Mouse (Mus musculus) MEL (cell line): ENCODE measurements around the gene Zic2. TPM values are rescaled to one million over a fixed set of nuclear protein-coding genes. Genes with fewer than 3 reads are reported as not detected.

ENCODE experiments used
- DNase-seq: peaks from one replicate; pipeline ENCODE4 v3.0.0; 2011; ENCODE audit warnings: low read depth, low spot score
- H3K27ac ChIP-seq: 2 replicates; pipeline ENCODE4 v1.5.1; 2012; ENCODE audit warnings: low read depth, mild to moderate bottlenecking, control low read depth, low read length, moderate library complexity; ENCODE audit not compliant: control insufficient read depth
- H3K27me3 ChIP-seq, 2 experiments: fragments of 150-350 bp in 1 of 2; sonication (generic) in 1 of 2; 2 replicates each; pipeline ENCODE4 v1.6.1; 2012; ENCODE audit warnings: low read length in 2 of 2, mild to moderate bottlenecking in 2 of 2, improper control_type of control experiment in 1 of 2, moderate library complexity in 1 of 2; ENCODE audit not compliant: insufficient read depth in 2 of 2, control insufficient read depth in 1 of 2
- H3K36me3 ChIP-seq, 2 experiments: 2 replicates each; pipeline ENCODE4 v1.6.1; 2012 to 2014; ENCODE audit warnings: low read length in 2 of 2, improper control_type of control experiment in 1 of 2, inconsistent platforms in 1 of 2, mild to moderate bottlenecking in 1 of 2; ENCODE audit not compliant: insufficient read depth in 2 of 2, control insufficient read depth in 1 of 2
- H3K4me1 ChIP-seq, 2 experiments: fragments of 150-350 bp in 1 of 2; sonication (generic) in 1 of 2; 2 replicates each; pipeline ENCODE4 v1.6.1; 2012; ENCODE audit warnings: low read length in 2 of 2, improper control_type of control experiment in 1 of 2, mild to moderate bottlenecking in 1 of 2; ENCODE audit not compliant: insufficient read depth in 2 of 2, control insufficient read depth in 1 of 2
- H3K4me3 ChIP-seq, 2 experiments: fragments of 150-350 bp in 1 of 2; sonication (generic) in 1 of 2; 2 replicates each; pipeline ENCODE4 v1.5.1; 2012; ENCODE audit warnings: low read depth in 2 of 2, low read length in 2 of 2, mild to moderate bottlenecking in 2 of 2, moderate library complexity in 2 of 2, control low read depth in 1 of 2, improper control_type of control experiment in 1 of 2; ENCODE audit not compliant: control insufficient read depth in 1 of 2, insufficient read depth in 1 of 2
- H3K79me2 ChIP-seq: 2 replicates; pipeline ENCODE4 v1.6.1; 2012; ENCODE audit warnings: mild to moderate bottlenecking, low read length, moderate library complexity; ENCODE audit not compliant: control insufficient read depth, poor library complexity, insufficient read depth
- H3K9ac ChIP-seq: 2 replicates; pipeline ENCODE4 v1.6.1; 2012; ENCODE audit warnings: low read depth, mild to moderate bottlenecking, control low read depth, low read length, moderate library complexity; ENCODE audit not compliant: control insufficient read depth, poor library complexity, severe bottlenecking
- H3K9me3 ChIP-seq: fragments of 150-350 bp; sonication (generic); replicated peaks from 2 replicates; pipeline ENCODE4 v1.6.1; 2012; ENCODE audit warnings: mild to moderate bottlenecking, low read length, improper control_type of control experiment, moderate library complexity; ENCODE audit not compliant: insufficient read depth
- CTCF ChIP-seq, 3 experiments: IDR thresholded peaks in 2 of 3; conservative IDR thresholded peaks in 1 of 3; 2 replicates each; pipeline ENCODE4 v1.5.1; 2011 to 2012; ENCODE audit warnings: low read length in 3 of 3, low read depth in 2 of 3, mild to moderate bottlenecking in 2 of 3, improper control_type of control experiment in 1 of 3, inconsistent platforms in 1 of 3, mixed read lengths in 1 of 3, moderate library complexity in 1 of 3; ENCODE audit not compliant: control insufficient read depth in 1 of 3, insufficient read depth in 1 of 3, poor library complexity in 1 of 3, severe bottlenecking in 1 of 3
- E2F4 ChIP-seq: IDR thresholded peaks from 2 replicates; pipeline ENCODE4 v1.6.1; 2011; ENCODE audit warnings: low read depth, low read length, improper control_type of control experiment, borderline replicate concordance
- EP300 ChIP-seq, 2 experiments: IDR thresholded peaks; 2 replicates each; pipeline ENCODE4 v1.6.1; 2011; ENCODE audit warnings: improper control_type of control experiment in 2 of 2, low read length in 2 of 2, low read depth in 1 of 2, mild to moderate bottlenecking in 1 of 2
- ETS1 ChIP-seq: IDR thresholded peaks from 2 replicates; pipeline ENCODE4 v1.6.1; 2012; ENCODE audit warnings: low read depth, mild to moderate bottlenecking, inconsistent platforms, low read length, improper control_type of control experiment, moderate library complexity
- GABPA ChIP-seq: IDR thresholded peaks from 2 replicates; pipeline ENCODE4 v1.6.1; 2012; ENCODE audit warnings: low read depth, mild to moderate bottlenecking, inconsistent platforms, low read length, improper control_type of control experiment, moderate library complexity
- JUND ChIP-seq: IDR thresholded peaks from 2 replicates; pipeline ENCODE4 v1.6.1; 2011; ENCODE audit warnings: low read depth, mild to moderate bottlenecking, improper control_type of control experiment, low read length
- MAFK ChIP-seq: IDR thresholded peaks from 2 replicates; pipeline ENCODE4 v1.6.1; 2011; ENCODE audit warnings: low read depth, mild to moderate bottlenecking, low read length, improper control_type of control experiment, borderline replicate concordance
- MAZ ChIP-seq: IDR thresholded peaks from 2 replicates; pipeline ENCODE4 v1.6.1; 2012; ENCODE audit warnings: low read depth, mild to moderate bottlenecking, inconsistent platforms, low read length, improper control_type of control experiment
- MEF2A ChIP-seq: IDR thresholded peaks from 2 replicates; pipeline ENCODE4 v1.6.1; 2014; ENCODE audit warnings: low read depth, mild to moderate bottlenecking, inconsistent platforms, low read length, improper control_type of control experiment; ENCODE audit not compliant: poor library complexity, insufficient replicate concordance, severe bottlenecking; ENCODE audit errors: extremely low read depth
- MXI1 ChIP-seq: IDR thresholded peaks from 2 replicates; pipeline ENCODE4 v1.6.1; 2011; ENCODE audit warnings: mild to moderate bottlenecking, low read depth, low read length, improper control_type of control experiment
- POLR2AphosphoS5 ChIP-seq: IDR thresholded peaks from 2 replicates; pipeline ENCODE4 v1.6.1; 2012; ENCODE audit warnings: low read depth, borderline replicate concordance, mild to moderate bottlenecking, inconsistent platforms, low read length, moderate library complexity, mixed read lengths
- RAD21 ChIP-seq: IDR thresholded peaks from 2 replicates; pipeline ENCODE4 v1.6.1; 2011; ENCODE audit warnings: mild to moderate bottlenecking, low read depth, low read length, improper control_type of control experiment
- SMC3 ChIP-seq: IDR thresholded peaks from 2 replicates; pipeline ENCODE4 v1.6.1; 2011; ENCODE audit warnings: low read depth, low read length, improper control_type of control experiment
- TAL1 ChIP-seq: IDR thresholded peaks from 2 replicates; pipeline ENCODE4 v1.6.1; 2012; ENCODE audit warnings: mild to moderate bottlenecking, inconsistent platforms, low read length, moderate library complexity, mixed read lengths
- TCF12 ChIP-seq: IDR thresholded peaks from 2 replicates; pipeline ENCODE4 v1.6.1; 2014; ENCODE audit warnings: low read depth, mild to moderate bottlenecking, inconsistent platforms, low read length, improper control_type of control experiment, moderate library complexity
- UBTF ChIP-seq: IDR thresholded peaks from 2 replicates; pipeline ENCODE4 v1.6.1; 2012; ENCODE audit warnings: low read depth, mild to moderate bottlenecking, inconsistent platforms, low read length, improper control_type of control experiment, moderate library complexity, borderline replicate concordance; ENCODE audit not compliant: insufficient read depth
- ZC3H11A ChIP-seq: IDR thresholded peaks from 2 replicates; pipeline ENCODE4 v1.6.1; 2012; ENCODE audit warnings: low read depth, mild to moderate bottlenecking, inconsistent platforms, low read length, improper control_type of control experiment
- ZKSCAN1 ChIP-seq: IDR thresholded peaks from 2 replicates; pipeline ENCODE4 v1.6.1; 2012; ENCODE audit warnings: low read depth, mild to moderate bottlenecking, inconsistent platforms, low read length, improper control_type of control experiment, moderate library complexity
- ZNF384 ChIP-seq: IDR thresholded peaks from 2 replicates; pipeline ENCODE4 v1.6.1; 2012; ENCODE audit warnings: low read depth, mild to moderate bottlenecking, inconsistent platforms, low read length, improper control_type of control experiment
- polyA plus RNA-seq, 2 experiments: library from polyadenylated mRNA; stranded (reverse) in 1 of 2; unstranded in 1 of 2; fragments of >175 nt in 1 of 2; fragments of >200 nt in 1 of 2; gene quantifications; 2 replicates each; pipeline versions ENCODE4 v1.2.1 to v1.2.4; 2012; ENCODE audit warnings: low replicate concordance in 2 of 2, low read depth in 1 of 2; ENCODE audit not compliant: insufficient read length in 2 of 2, insufficient read depth in 1 of 2, missing spikeins in 1 of 2
- total RNA-seq: library from RNA; depleted of rRNA; stranded (reverse); fragments of 300-350 nt; gene quantifications from 2 replicates; pipeline ENCODE4 v1.2.3, GENCODE M21; 2012

The Zic2 gene
- total and polyA plus RNA-seq, 3 experiments, result 1.1 TPM; not detected in 2

GRCm38 (mm10) chr14:122492015-122492414 lies 16.8 kb downstream of the Zic2 start:
- TF ChIP-seq UBTF (no peak), JUND (no peak), ZNF384 (peak; percentile 69)
- Histone ChIP-seq H3K36me3 (no peaks in the 10 kb centered on the region), H3K9me3 (no peaks in the 10 kb centered on the region), H3K9ac (no peak overlapping the region), H3K4me1 (no peaks in the 10 kb centered on the region), H3K79me2 (no peaks in the 10 kb centered on the region), H3K4me3 (no peak overlapping the region), H3K27me3 (no peaks in the 10 kb centered on the region), H3K27ac (no peak overlapping the region)
- DNase-seq, result no peak

GRCm38 (mm10) chr14:122509058-122509457 lies 33.8 kb downstream of the Zic2 start:
- DNase-seq, result peak; percentile 40
- peak; percentile 70 for TF ChIP-seq SMC3
- TF ChIP-seq CTCF (IDR thresholded peaks at IDR 0.05 in 2 of 3, conservative IDR thresholded peaks at IDR 0.05 in 1 of 3; ENCODE audit: control insufficient read depth in 1 of 3, insufficient read depth in 1 of 3, low read depth in 2 of 3, low read length in 3 of 3, poor library complexity in 1 of 3, severe bottlenecking in 1 of 3), result peak in 2 of 3 experiments; percentile 33 to 61; a peak in 4 of 6 replicates
- TF ChIP-seq RAD21, result peak; percentile 63
- TF ChIP-seq ZC3H11A, result peak; percentile 60
- TF ChIP-seq ZNF384, result no peak
- no peaks in the 10 kb centered on the region for H3K27me3 ChIP-seq
- H3K9ac ChIP-seq, result no peak overlapping the region
- no peaks in the 10 kb centered on the region for H3K36me3 ChIP-seq
- H3K4me1 ChIP-seq, result no peaks in the 10 kb centered on the region
- no peak overlapping the region for H3K27ac ChIP-seq
- H3K9me3 ChIP-seq, result no peaks in the 10 kb centered on the region
- H3K79me2 ChIP-seq, result no peaks in the 10 kb centered on the region
- no peak overlapping the region for H3K4me3 ChIP-seq

GRCm38 (mm10) chr14:122511519-122511918 lies 36.3 kb downstream of the Zic2 start:
- Histone ChIP-seq H3K27me3 (no peaks in the 10 kb centered on the region), H3K9ac (no peak overlapping the region), H3K9me3 (no peaks in the 10 kb centered on the region), H3K4me3 (no peak overlapping the region), H3K36me3 (no peaks in the 10 kb centered on the region), H3K4me1 (no peaks in the 10 kb centered on the region), H3K79me2 (no peaks in the 10 kb centered on the region), H3K27ac (no peak overlapping the region)
- TF ChIP-seq MXI1, result no peak
- TF ChIP-seq MAZ, result no peak
- no peak for DNase-seq

GRCm38 (mm10) chr14:122513511-122514036 lies 38.3 kb downstream of the Zic2 start:
- Histone ChIP-seq H3K9ac (no peak overlapping the region), H3K4me1 (no peaks in the 10 kb centered on the region)
- TF ChIP-seq ZC3H11A (no peak), MEF2A (no peak), TCF12 (no peak), POLR2AphosphoS5 (no peak), ZKSCAN1 (no peak), ETS1 (no peak), E2F4 (no peak), GABPA (no peak), TAL1 (no peak), EP300 (IDR thresholded peaks at IDR 0.05; ENCODE audit: low read depth in 1 of 2, low read length in 2 of 2) (no peak), RAD21 (no peak), MAZ (no peak), SMC3 (no peak), MAFK (no peak)

More at GRCm38 (mm10) chr14:122513511-122514036, 38.3 kb downstream of the Zic2 start:
- no peak for DNase-seq
- H3K27ac ChIP-seq, result no peak overlapping the region
- no peaks in the 10 kb centered on the region for H3K9me3 ChIP-seq
- H3K36me3 ChIP-seq, result no peaks in the 10 kb centered on the region
- H3K4me3 ChIP-seq, result no peak overlapping the region
- H3K79me2 ChIP-seq, result no peaks in the 10 kb centered on the region
- no peaks in the 10 kb centered on the region for H3K27me3 ChIP-seq
